Mouse (Mus musculus): Measurements from ENCODE around the gene Zfp683.
A peak's percentile ranks its signal among the peaks of the same experiment; 100 is the strongest.

The Zfp683 gene

GRCm38 (mm10) chr4:134052560-134052959 lies 1.1 kb upstream of the Zfp683 start:
- DNase-seq: peak; percentile 23

- DNase-seq: no peak
Measured at GRCm38 (mm10) chr4:134058166-134058715, 4.6 kb downstream of the Zfp683 start.

- no peak for DNase-seq
Measured at GRCm38 (mm10) chr4:134058908-134059307, 5.3 kb downstream of the Zfp683 start.

GRCm38 (mm10) chr4:134060135-134060865 lies 6.7 kb downstream of the Zfp683 start, which contains the start of gene Crybg2:
Crybg2 (plus strand) TSS chr4:134060815.
- no peak for DNase-seq

GRCm38 (mm10) chr4:134061166-134061830 lies 7.7 kb downstream of the Zfp683 start:
- peak; percentile 7 for DNase-seq

GRCm38 (mm10) chr4:134061944-134062446 lies 8.4 kb downstream of the Zfp683 start:
- DNase-seq: no peak

- no peak for DNase-seq
Measured at GRCm38 (mm10) chr4:134062561-134062960, 8.9 kb downstream of the Zfp683 start.

GRCm38 (mm10) chr4:134065431-134066004 lies 11.9 kb downstream of the Zfp683 start:
- DNase-seq: no peak

GRCm38 (mm10) chr4:134067383-134067782 lies 13.7 kb downstream of the Zfp683 start:
- DNase-seq: no peak

- no peak for DNase-seq
Measured at GRCm38 (mm10) chr4:134067833-134068544, 14.4 kb downstream of the Zfp683 start.

- no peak for DNase-seq
Measured at GRCm38 (mm10) chr4:134068793-134069580, 15.3 kb downstream of the Zfp683 start.

GRCm38 (mm10) chr4:134078694-134079093 lies 25.1 kb downstream of the Zfp683 start:
- DNase-seq: peak; percentile 40

- DNase-seq: no peak
Measured at GRCm38 (mm10) chr4:134080674-134081073, 27.0 kb downstream of the Zfp683 start.

- peak; percentile 83 for DNase-seq
Measured at GRCm38 (mm10) chr4:134081730-134082386, 28.2 kb downstream of the Zfp683 start.

GRCm38 (mm10) chr4:134082460-134082859 lies 28.8 kb downstream of the Zfp683 start:
- DNase-seq: no peak

GRCm38 (mm10) chr4:134084999-134085398 lies 31.4 kb downstream of the Zfp683 start:
- no peak for DNase-seq

- DNase-seq: no peak
Measured at GRCm38 (mm10) chr4:134087412-134087811, 33.8 kb downstream of the Zfp683 start.

GRCm38 (mm10) chr4:134089029-134089428 lies 35.4 kb downstream of the Zfp683 start:
- no peak for DNase-seq

GRCm38 (mm10) chr4:134090521-134091224 lies 37.0 kb downstream of the Zfp683 start:
- DNase-seq: no peak

GRCm38 (mm10) chr4:134091225-134091529 lies 37.5 kb downstream of the Zfp683 start:
- DNase-seq: no peak

Measured in right cerebral cortex, adult 18-20 months (tissue).